Mouse (Mus musculus): ENCODE data around the gene Fgfr2.

GRCm38 (mm10) chr7:132811716-132812618 is 311.2 kb downstream of the Fgfr2 start:
- no peak for TF ChIP-seq CTCF (IDR thresholded peaks at IDR 0.05; ENCODE audit: borderline replicate concordance, insufficient read depth, low read length)
- no peak for TF ChIP-seq POLR2A (IDR thresholded peaks at IDR 0.05; ENCODE audit: low read depth, low read length)
